Mouse (Mus musculus): ENCODE data around the gene Tmed1. TPM values are rescaled to one million over a fixed set of nuclear protein-coding genes. Genes with fewer than 3 reads are reported as not detected.

Gene Tmed1
- polyA plus RNA-seq, 1 experiment from 2014 or later = 59.2 TPM

GRCm38 (mm10) chr9:21517947-21518495, 8.0 kb upstream of the Tmed1 start:
- Histone ChIP-seq H3K9me3 (replicated peaks) (no peaks in the 10 kb centered on the region), H3K4me2 (no peak overlapping the region), H3K4me1 (no peaks in the 10 kb centered on the region), H3K4me3 (no peak overlapping the region), H3K9ac (no peak overlapping the region), H3K27me3 (no peaks in the 10 kb centered on the region), H3K36me3 (ENCODE audit: poor library complexity, severe bottlenecking) (no peaks in the 10 kb centered on the region), H3K27ac (no peak overlapping the region)
- ATAC-seq = no peak
- 88% methylated on average over 6 of the region's 6 CpGs for WGBS

GRCm38 (mm10) chr9:21513466-21513865, 3.4 kb upstream of the Tmed1 start:
- no peak for ATAC-seq
- Histone ChIP-seq H3K36me3 (ENCODE audit: poor library complexity, severe bottlenecking) (peaks cover 7% of the 10 kb centered on the region), H3K9me3 (replicated peaks) (no peaks in the 10 kb centered on the region), H3K4me2 (no peak overlapping the region), H3K4me3 (no peak overlapping the region), H3K27me3 (no peaks in the 10 kb centered on the region), H3K27ac (no peak overlapping the region), H3K9ac (no peak overlapping the region), H3K4me1 (peaks cover 16% of the 10 kb centered on the region)
- WGBS = 98% methylated on average over 4 of the region's 4 CpGs

- Histone ChIP-seq H3K9me3 (replicated peaks) (no peaks in the 10 kb centered on the region), H3K9ac (peak overlapping the region; percentile 81), H3K36me3 (ENCODE audit: poor library complexity, severe bottlenecking) (peaks cover 31% of the 10 kb centered on the region), H3K4me2 (peak overlapping the region; percentile 68), H3K27ac (peak overlapping the region; percentile 85), H3K27me3 (no peaks in the 10 kb centered on the region), H3K4me3 (peak overlapping the region; percentile 70), H3K4me1 (peaks cover 16% of the 10 kb centered on the region)
- ATAC-seq = no peak
- 78% methylated on average over 9 of the region's 9 CpGs for WGBS
Observed at GRCm38 (mm10) chr9:21511052-21511451, 1.0 kb upstream of the Tmed1 start.

DNA sequence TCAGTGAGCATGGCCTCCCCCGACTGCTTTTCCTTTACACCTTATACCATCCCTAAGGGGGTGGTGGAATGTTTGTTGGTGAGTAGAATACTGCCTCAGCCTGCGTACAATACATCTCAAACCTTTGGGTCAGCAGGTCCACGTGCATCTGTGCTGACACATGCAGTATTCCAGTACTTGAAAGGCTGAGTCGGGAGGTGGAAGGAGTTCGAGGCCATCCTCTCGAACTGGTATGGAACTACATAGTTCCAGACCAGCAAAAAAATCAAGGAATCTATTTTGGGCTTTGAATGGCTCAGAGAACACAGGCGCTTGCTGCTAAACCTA, 600 bp upstream of the Tmed1 start:
- H3K4me3 ChIP-seq = peak overlapping the region; percentile 70
- H3K9me3 ChIP-seq (replicated peaks) = no peaks in the 10 kb centered on the region
- H3K27ac ChIP-seq = peak overlapping the region; percentile 85
- peaks cover 35% of the 10 kb centered on the region for H3K36me3 ChIP-seq (ENCODE audit: poor library complexity, severe bottlenecking)
- 4% methylated on average over 7 of the region's 7 CpGs for WGBS
- H3K4me2 ChIP-seq = peak overlapping the region; percentile 68
- H3K27me3 ChIP-seq = no peaks in the 10 kb centered on the region
- peak overlapping the region; percentile 81 for H3K9ac ChIP-seq
- ATAC-seq = no peak
- peaks cover 16% of the 10 kb centered on the region for H3K4me1 ChIP-seq

- H3K36me3 ChIP-seq (ENCODE audit: poor library complexity, severe bottlenecking) = peaks cover 51% of the 10 kb centered on the region
- H3K9ac ChIP-seq = no peak overlapping the region; the same call in 1 of the 2 replicates
- no peaks in the 10 kb centered on the region for H3K9me3 ChIP-seq (replicated peaks)
- whole genome bisulfite sequencing = 84% methylated on average over 7 of the region's 7 CpGs
- H3K4me1 ChIP-seq = peaks cover 16% of the 10 kb centered on the region
- peak overlapping the region; percentile 70 for H3K4me3 ChIP-seq
- H3K27me3 ChIP-seq = no peaks in the 10 kb centered on the region
- H3K4me2 ChIP-seq = peak overlapping the region; percentile 68
- no peak overlapping the region for H3K27ac ChIP-seq
- no peak for ATAC-seq
Observed at GRCm38 (mm10) chr9:21508871-21509404, 1.1 kb downstream of the Tmed1 start.

DNA sequence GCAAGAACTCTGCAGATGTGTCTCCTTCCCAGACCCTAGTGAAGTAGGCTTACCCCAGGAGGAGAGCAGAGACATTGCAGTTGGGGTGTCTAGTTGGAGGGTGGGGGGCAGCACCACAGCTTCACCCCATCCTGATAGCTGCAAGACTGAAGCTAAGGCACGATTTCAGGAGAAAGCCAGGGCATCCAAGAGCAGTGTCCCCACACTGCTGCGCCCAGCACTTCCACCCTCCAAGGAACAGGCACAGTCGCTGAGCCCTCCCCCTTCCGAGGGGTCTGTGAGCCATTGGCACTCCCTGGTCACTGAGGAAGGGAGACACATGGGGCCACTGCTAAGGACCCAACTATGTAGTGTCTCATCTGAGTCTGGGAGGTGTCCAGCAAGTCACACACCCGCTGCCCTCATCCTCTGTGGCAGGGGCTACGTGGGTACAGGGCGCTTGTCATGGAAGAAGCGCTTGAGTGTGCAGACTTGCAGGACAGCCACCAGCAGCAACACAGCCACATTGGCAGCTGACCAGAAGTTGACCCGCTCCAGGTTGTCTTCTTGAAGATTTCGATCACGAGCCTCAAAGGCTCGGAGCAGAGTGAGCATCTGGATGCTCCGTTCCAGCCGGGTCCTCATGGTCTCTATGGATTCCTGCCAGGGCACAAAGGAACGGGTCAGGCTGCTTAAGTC, 2.2 kb downstream of the Tmed1 start:
- Histone ChIP-seq H3K27me3 (no peaks in the 10 kb centered on the region), H3K36me3 (ENCODE audit: poor library complexity, severe bottlenecking) (peaks cover 59% of the 10 kb centered on the region), H3K9ac (no peak overlapping the region), H3K9me3 (replicated peaks) (no peaks in the 10 kb centered on the region), H3K4me1 (peaks cover 16% of the 10 kb centered on the region), H3K4me3 (no peak overlapping the region), H3K27ac (no peak overlapping the region), H3K4me2 (no peak overlapping the region)
- ATAC-seq = no peak
- WGBS = 93% methylated on average over 15 of the region's 15 CpGs

DNA sequence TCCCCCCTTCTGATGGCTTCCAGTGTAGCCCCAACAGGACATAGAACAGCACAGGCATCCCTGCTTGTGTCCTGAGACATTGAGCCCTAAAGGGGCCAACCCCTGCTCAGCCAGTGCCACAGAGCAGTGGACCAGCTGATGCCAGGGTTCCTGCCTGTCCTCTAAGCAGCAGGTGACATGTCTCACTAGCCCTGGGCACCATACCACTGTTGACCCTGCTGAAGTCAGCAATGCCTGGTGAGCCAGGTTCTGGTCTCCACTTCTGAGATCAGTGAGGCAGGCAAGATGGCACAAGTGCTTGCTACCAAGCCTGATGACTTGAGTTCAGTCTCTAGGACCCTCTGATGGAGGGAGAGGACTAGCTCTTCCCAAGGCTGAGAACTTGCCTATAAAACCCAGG, 4.3 kb downstream of the Tmed1 start:
- H3K4me2 ChIP-seq = no peak overlapping the region
- H3K9me3 ChIP-seq (replicated peaks) = no peaks in the 10 kb centered on the region
- ATAC-seq = no peak
- H3K36me3 ChIP-seq (ENCODE audit: poor library complexity, severe bottlenecking) = peaks cover 64% of the 10 kb centered on the region
- no peak overlapping the region for H3K4me3 ChIP-seq
- H3K27me3 ChIP-seq = no peaks in the 10 kb centered on the region
- no peak overlapping the region for H3K9ac ChIP-seq
- H3K27ac ChIP-seq = no peak overlapping the region; the same call in 1 of the 2 replicates
- peaks cover 12% of the 10 kb centered on the region for H3K4me1 ChIP-seq

- H3K9ac ChIP-seq = no peak overlapping the region
- WGBS = 97% methylated on average over 8 of the region's 8 CpGs
- H3K4me2 ChIP-seq = no peak overlapping the region
- no peak overlapping the region for H3K27ac ChIP-seq
- H3K4me1 ChIP-seq = no peaks in the 10 kb centered on the region
- H3K27me3 ChIP-seq = no peaks in the 10 kb centered on the region
- H3K9me3 ChIP-seq (replicated peaks) = no peaks in the 10 kb centered on the region
- no peak overlapping the region for H3K4me3 ChIP-seq
- no peak for ATAC-seq
- peaks cover 69% of the 10 kb centered on the region for H3K36me3 ChIP-seq (ENCODE audit: poor library complexity, severe bottlenecking)
Observed at GRCm38 (mm10) chr9:21503352-21503751, 6.7 kb downstream of the Tmed1 start.

GRCm38 (mm10) chr9:21498284-21498902, 11.7 kb downstream of the Tmed1 start:
- H3K9me3 ChIP-seq (replicated peaks) = no peaks in the 10 kb centered on the region
- H3K4me1 ChIP-seq = no peaks in the 10 kb centered on the region
- no peak overlapping the region for H3K27ac ChIP-seq
- H3K4me3 ChIP-seq = no peak overlapping the region
- ATAC-seq = no peak
- H3K4me2 ChIP-seq = no peak overlapping the region
- peaks cover 51% of the 10 kb centered on the region for H3K36me3 ChIP-seq (ENCODE audit: poor library complexity, severe bottlenecking)
- 92% methylated on average over 12 of the region's 12 CpGs for WGBS
- H3K27me3 ChIP-seq = no peaks in the 10 kb centered on the region
- no peak overlapping the region for H3K9ac ChIP-seq

DNA sequence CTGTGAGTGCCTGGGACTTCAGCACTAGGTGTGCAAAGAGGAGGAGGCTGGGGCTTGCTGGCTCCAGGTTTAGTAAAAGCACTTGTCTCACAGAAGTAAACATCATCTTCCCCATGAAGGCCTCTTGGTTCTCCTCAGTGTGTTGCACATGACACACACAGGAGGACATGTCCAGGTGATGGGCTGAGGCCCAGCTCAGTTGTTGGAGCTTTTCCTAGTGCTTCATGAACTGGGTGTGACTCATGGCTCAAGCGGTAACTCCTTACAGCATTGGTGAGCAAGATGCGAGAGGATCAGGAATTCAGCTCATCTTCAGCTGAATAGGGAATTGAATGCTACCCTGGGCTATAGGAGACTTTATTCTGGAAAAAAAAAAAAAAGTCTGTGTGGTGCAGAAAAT, 12.4 kb downstream of the Tmed1 start:
- no peak overlapping the region for H3K27ac ChIP-seq
- H3K4me1 ChIP-seq = no peaks in the 10 kb centered on the region
- no peak overlapping the region for H3K4me2 ChIP-seq
- no peaks in the 10 kb centered on the region for H3K9me3 ChIP-seq (replicated peaks)
- H3K36me3 ChIP-seq (ENCODE audit: poor library complexity, severe bottlenecking) = peaks cover 44% of the 10 kb centered on the region
- H3K4me3 ChIP-seq = no peak overlapping the region
- 100% methylated on average over 2 of the region's 2 CpGs for WGBS
- no peak for ATAC-seq
- no peaks in the 10 kb centered on the region for H3K27me3 ChIP-seq
- H3K9ac ChIP-seq = no peak overlapping the region

DNA sequence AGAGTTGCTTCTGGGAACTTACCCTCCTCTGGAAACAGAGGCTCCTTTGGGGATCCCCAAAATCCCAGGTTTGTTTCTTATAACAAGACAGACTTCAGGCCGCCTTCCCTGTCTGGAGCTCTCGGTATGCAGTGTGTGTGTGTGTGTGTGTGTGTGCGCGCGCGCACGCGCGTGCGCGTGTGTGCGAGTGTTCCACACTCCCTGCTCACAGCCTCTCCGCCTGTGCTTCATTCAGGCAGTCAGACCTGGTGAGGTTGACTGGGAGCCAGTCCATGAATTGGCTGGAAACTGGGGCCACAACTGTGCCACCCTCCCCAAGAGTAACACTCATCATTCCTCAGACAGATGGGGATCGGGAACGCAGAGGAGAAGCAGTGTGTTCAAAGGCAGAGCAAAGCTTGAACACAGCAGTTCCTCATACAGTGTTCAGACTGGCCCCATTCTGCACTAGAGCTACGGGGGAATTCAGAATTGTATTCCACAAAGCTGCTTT, 13.0 kb downstream of the Tmed1 start:
- no peaks in the 10 kb centered on the region for H3K27me3 ChIP-seq
- WGBS = 90% methylated on average over 16 of the region's 16 CpGs
- ATAC-seq = no peak
- no peaks in the 10 kb centered on the region for H3K9me3 ChIP-seq (replicated peaks)
- H3K4me1 ChIP-seq = no peaks in the 10 kb centered on the region
- no peak overlapping the region for H3K4me2 ChIP-seq
- H3K36me3 ChIP-seq (ENCODE audit: poor library complexity, severe bottlenecking) = peaks cover 47% of the 10 kb centered on the region
- no peak overlapping the region for H3K27ac ChIP-seq
- H3K4me3 ChIP-seq = no peak overlapping the region
- H3K9ac ChIP-seq = no peak overlapping the region

DNA sequence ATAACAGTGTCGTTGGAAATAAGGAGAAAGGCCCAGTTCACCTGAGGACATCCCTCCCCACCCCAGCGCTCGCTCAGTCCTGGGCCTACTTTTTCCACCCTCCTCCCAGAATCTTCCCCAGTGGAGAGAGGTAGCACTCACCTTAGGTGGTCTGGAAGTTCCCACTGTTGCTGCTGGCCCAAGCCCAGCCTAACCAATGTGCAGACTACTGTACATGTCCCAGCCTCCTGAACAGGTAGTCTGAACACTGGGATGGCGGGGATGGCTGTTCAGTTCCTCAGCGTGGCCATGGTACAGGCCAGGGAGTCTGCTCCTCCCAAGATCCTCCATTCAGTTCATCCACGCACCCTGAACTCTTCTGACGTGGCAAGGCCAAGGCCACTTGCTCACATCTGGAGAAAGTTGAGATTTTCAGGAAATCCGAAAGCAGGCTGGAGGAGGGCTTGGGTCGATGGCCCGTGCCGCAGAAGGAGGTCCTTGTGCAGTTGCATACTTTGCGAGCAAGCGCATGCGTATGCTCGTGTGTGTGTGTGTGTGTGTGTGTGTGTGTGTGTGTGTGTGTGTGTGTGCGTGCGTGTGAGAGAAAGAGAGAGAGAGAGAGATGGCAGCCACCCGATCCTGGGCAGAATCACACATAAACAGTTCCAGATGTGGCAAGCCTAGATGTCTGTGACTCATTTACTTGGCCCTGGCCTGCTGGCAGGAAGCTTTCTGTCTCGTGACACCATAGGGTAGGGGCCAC, 13.6 kb downstream of the Tmed1 start:
- Histone ChIP-seq H3K4me3 (no peak overlapping the region), H3K9me3 (replicated peaks) (no peaks in the 10 kb centered on the region), H3K27ac (no peak overlapping the region; the same call in 1 of the 2 replicates), H3K27me3 (no peaks in the 10 kb centered on the region), H3K4me1 (no peaks in the 10 kb centered on the region), H3K9ac (no peak overlapping the region), H3K36me3 (ENCODE audit: poor library complexity, severe bottlenecking) (peaks cover 53% of the 10 kb centered on the region), H3K4me2 (no peak overlapping the region)
- ATAC-seq = no peak
- WGBS = 92% methylated on average over 17 of the region's 19 CpGs
